Mouse (Mus musculus): ENCODE results near the gene F11r. TPM values are rescaled to one million over a fixed set of nuclear protein-coding genes. Genes with fewer than 3 reads are reported as not detected.
"Not testable (repeated sequence)": the region's sequence is repeated elsewhere in the genome, so short reads cannot be mapped to it uniquely, and the experiment has no call there.

F11r gene
- polyA plus RNA-seq, 1 experiment from 2014 or later = 74.7 TPM

DNA sequence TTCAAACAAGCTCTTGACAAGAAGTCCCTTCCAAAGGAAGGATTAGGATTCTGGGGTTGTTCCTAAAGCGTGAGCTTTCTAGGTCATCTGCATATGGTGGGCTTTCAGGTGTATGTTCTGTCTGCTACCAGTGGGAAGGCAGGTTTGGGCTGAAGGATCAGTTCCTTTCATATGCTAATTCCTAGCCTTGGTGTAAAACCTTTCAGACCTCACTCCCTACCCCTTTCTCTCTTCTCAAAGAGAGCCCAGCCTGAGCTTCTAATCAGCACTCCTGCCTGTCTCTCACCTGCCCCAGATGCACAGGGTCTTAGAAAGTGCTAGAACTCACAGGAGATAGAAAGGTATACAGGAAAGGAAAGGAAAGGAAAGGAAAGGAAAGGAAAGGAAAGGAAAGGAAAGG lies 34.1 kb downstream of the F11r start:
- H3K27ac ChIP-seq (replicated peaks in 1 of 2; ENCODE audit: control insufficient read depth in 1 of 2, insufficient read depth in 1 of 2, low read depth in 2 of 2, low read length in 2 of 2) = no peak overlapping the region
- WGBS = 57% methylated on average over 1 of the region's 1 CpGs
- H3K36me3 ChIP-seq (ENCODE audit: control insufficient read depth, insufficient read depth, low read length) = no peaks in the 10 kb centered on the region

DNA sequence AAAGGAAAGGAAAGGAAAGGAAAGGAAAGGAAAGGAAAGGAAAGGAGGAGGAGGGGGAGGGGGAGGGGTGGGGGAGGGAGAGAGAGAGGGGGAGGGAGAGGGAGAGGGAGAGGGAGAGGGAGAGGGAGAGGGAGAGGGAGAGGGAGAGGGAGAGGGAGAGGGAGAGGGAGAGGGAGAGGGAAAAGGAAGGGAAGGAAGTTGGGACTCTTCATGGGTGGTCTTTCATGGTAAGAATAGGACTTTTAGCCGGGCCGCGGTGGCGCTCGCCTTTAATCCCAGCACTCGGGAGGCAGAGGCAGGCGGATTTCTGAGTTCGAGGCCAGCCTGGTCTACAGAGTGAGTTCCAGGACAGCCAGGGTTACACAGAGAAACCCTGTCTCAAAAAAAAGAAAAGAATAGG lies 34.6 kb downstream of the F11r start:
- H3K9me3 ChIP-seq (ENCODE audit: control insufficient read depth, low read length); H3K4me2 ChIP-seq (ENCODE audit: low read length); ATAC-seq (ENCODE audit: insufficient number of reproducible peaks, insufficient read depth, low FRiP score, low read depth); H3K36me3 ChIP-seq (ENCODE audit: control insufficient read depth, insufficient read depth, low read length); H3K27ac ChIP-seq (replicated peaks in 1 of 2; ENCODE audit: control insufficient read depth in 1 of 2, insufficient read depth in 1 of 2, low read depth in 2 of 2, low read length in 2 of 2); H3K4me3 ChIP-seq (ENCODE audit: control insufficient read depth in 1 of 2, insufficient read depth in 1 of 2, low read depth in 1 of 2, low read length in 2 of 2); H3K27me3 ChIP-seq (ENCODE audit: control insufficient read depth, insufficient read depth, low read length); H3K9ac ChIP-seq (ENCODE audit: low read length): not testable (repeated sequence)
- 82% methylated on average over 7 of the region's 8 CpGs for WGBS
- H3K4me1 ChIP-seq (ENCODE audit: control insufficient read depth in 2 of 2, insufficient read depth in 2 of 2, low read length in 2 of 2) = peaks cover 9 to 10% of the 10 kb centered on the region in 2 experiments

More for the DNA sequence above, 34.1 kb downstream of the F11r start:
- ATAC-seq (ENCODE audit: insufficient number of reproducible peaks, insufficient read depth, low FRiP score, low read depth) = no peak
- Histone ChIP-seq H3K4me3 (ENCODE audit: control insufficient read depth in 1 of 2, insufficient read depth in 1 of 2, low read depth in 1 of 2, low read length in 2 of 2) (no peak overlapping the region), H3K4me1 (ENCODE audit: control insufficient read depth in 2 of 2, insufficient read depth in 2 of 2, low read length in 2 of 2) (peaks cover 9 to 10% of the 10 kb centered on the region in 2 experiments), H3K9ac (ENCODE audit: low read length) (no peak overlapping the region), H3K4me2 (ENCODE audit: low read length) (no peak overlapping the region), H3K9me3 (ENCODE audit: control insufficient read depth, low read length) (no peaks in the 10 kb centered on the region), H3K27me3 (ENCODE audit: control insufficient read depth, insufficient read depth, low read length) (no peaks in the 10 kb centered on the region)

DNA sequence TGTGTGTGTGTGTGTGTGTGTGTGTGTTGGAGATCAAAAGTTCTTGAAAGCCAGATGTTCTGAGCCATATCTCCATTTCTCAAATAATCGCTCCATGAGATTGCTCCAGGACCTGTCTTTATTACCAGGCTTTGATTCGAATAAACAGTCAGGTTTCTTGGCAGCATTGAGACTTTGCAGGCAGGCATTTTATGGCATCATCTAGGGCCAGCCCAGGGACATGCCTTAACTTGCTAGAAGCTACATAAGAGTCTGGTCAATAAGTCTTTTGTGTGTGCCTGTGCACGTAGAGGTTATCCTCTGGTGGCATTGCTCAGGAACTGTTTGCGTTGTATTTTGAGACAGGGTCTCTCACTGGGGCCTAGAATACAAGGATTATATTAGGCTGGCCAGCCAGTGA lies 36.2 kb downstream of the F11r start:
- H3K4me3 ChIP-seq (ENCODE audit: control insufficient read depth in 1 of 2, insufficient read depth in 1 of 2, low read depth in 1 of 2, low read length in 2 of 2) = no peak overlapping the region
- H3K27ac ChIP-seq (replicated peaks in 1 of 2; ENCODE audit: control insufficient read depth in 1 of 2, insufficient read depth in 1 of 2, low read depth in 2 of 2, low read length in 2 of 2) = no peak overlapping the region
- H3K9ac ChIP-seq (ENCODE audit: low read length) = no peak overlapping the region
- ATAC-seq (ENCODE audit: insufficient number of reproducible peaks, insufficient read depth, low FRiP score, low read depth) = no peak
- no peaks in the 10 kb centered on the region for H3K36me3 ChIP-seq (ENCODE audit: control insufficient read depth, insufficient read depth, low read length)
- H3K27me3 ChIP-seq (ENCODE audit: control insufficient read depth, insufficient read depth, low read length) = no peaks in the 10 kb centered on the region
- no peak overlapping the region for H3K4me2 ChIP-seq (ENCODE audit: low read length)
- WGBS = 71% methylated on average over 4 of the region's 4 CpGs
- peaks cover 9 to 10% of the 10 kb centered on the region in 2 experiments for H3K4me1 ChIP-seq (ENCODE audit: control insufficient read depth in 2 of 2, insufficient read depth in 2 of 2, low read length in 2 of 2)
- no peaks in the 10 kb centered on the region for H3K9me3 ChIP-seq (ENCODE audit: control insufficient read depth, low read length)

DNA sequence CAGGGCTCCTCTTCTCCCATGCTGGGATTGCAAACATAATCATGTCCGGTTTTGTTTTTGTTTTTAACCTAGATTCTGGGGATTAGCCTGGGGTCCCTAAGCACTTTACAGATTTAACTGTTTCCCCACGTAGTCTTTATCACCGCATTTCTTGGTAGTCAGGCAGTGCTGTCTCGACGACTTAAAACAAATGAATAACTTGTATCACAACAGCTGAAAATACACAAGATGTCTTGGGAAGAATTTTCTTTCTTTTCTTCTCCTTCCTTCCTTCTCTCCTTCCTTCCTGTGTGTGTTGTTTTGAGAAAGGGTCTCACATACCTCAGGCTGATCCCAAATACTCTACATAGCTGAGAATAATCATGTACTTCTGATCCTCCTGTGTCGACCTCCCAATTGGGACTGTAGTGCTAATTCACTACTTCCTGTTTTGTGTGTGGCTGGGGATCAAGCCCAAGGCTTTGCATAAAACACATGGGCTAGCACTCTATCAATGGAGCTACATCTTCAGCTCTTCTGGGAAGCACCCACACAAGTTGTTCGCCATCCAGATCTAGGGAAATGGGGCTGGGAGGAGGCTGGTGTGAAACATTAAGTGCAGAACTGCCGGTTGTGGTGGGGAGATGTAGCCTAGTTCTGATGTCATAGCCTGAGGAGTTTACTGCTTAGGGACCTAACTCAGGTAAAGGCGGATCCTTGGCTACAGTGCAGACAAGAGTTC lies 36.7 kb downstream of the F11r start:
- Histone ChIP-seq H3K27ac (replicated peaks in 1 of 2; ENCODE audit: control insufficient read depth in 1 of 2, insufficient read depth in 1 of 2, low read depth in 2 of 2, low read length in 2 of 2) (no peak overlapping the region), H3K4me1 (ENCODE audit: control insufficient read depth in 2 of 2, insufficient read depth in 2 of 2, low read length in 2 of 2) (peaks cover 7 to 10% of the 10 kb centered on the region in 2 experiments), H3K9me3 (ENCODE audit: control insufficient read depth, low read length) (no peaks in the 10 kb centered on the region), H3K36me3 (ENCODE audit: control insufficient read depth, insufficient read depth, low read length) (no peaks in the 10 kb centered on the region), H3K4me3 (ENCODE audit: control insufficient read depth in 1 of 2, insufficient read depth in 1 of 2, low read depth in 1 of 2, low read length in 2 of 2) (no peak overlapping the region), H3K9ac (ENCODE audit: low read length) (no peak overlapping the region), H3K4me2 (ENCODE audit: low read length) (no peak overlapping the region), H3K27me3 (ENCODE audit: control insufficient read depth, insufficient read depth, low read length) (no peaks in the 10 kb centered on the region)
- 53% methylated on average over 9 of the region's 9 CpGs for WGBS
- ATAC-seq (ENCODE audit: insufficient number of reproducible peaks, insufficient read depth, low FRiP score, low read depth) = no peak

GRCm38 (mm10) chr1:171477123-171477522 lies 39.8 kb downstream of the F11r start:
- Histone ChIP-seq H3K9ac (ENCODE audit: low read length) (no peak overlapping the region), H3K27ac (replicated peaks in 1 of 2; ENCODE audit: control insufficient read depth in 1 of 2, insufficient read depth in 1 of 2, low read depth in 2 of 2, low read length in 2 of 2) (no peak overlapping the region), H3K27me3 (ENCODE audit: control insufficient read depth, insufficient read depth, low read length) (no peaks in the 10 kb centered on the region), H3K4me2 (ENCODE audit: low read length) (no peak overlapping the region), H3K9me3 (ENCODE audit: control insufficient read depth, low read length) (0 out of 2 replicates have a peak, but pooled peaks cover 5% of the 10 kb centered on the region), H3K36me3 (ENCODE audit: control insufficient read depth, insufficient read depth, low read length) (no peaks in the 10 kb centered on the region), H3K4me1 (ENCODE audit: control insufficient read depth in 2 of 2, insufficient read depth in 2 of 2, low read length in 2 of 2) (no peaks in the 10 kb centered on the region), H3K4me3 (ENCODE audit: control insufficient read depth in 1 of 2, insufficient read depth in 1 of 2, low read depth in 1 of 2, low read length in 2 of 2) (no peak overlapping the region)
- WGBS = 68% methylated on average over 8 of the region's 8 CpGs
- no peak for ATAC-seq (ENCODE audit: insufficient number of reproducible peaks, insufficient read depth, low FRiP score, low read depth)

DNA sequence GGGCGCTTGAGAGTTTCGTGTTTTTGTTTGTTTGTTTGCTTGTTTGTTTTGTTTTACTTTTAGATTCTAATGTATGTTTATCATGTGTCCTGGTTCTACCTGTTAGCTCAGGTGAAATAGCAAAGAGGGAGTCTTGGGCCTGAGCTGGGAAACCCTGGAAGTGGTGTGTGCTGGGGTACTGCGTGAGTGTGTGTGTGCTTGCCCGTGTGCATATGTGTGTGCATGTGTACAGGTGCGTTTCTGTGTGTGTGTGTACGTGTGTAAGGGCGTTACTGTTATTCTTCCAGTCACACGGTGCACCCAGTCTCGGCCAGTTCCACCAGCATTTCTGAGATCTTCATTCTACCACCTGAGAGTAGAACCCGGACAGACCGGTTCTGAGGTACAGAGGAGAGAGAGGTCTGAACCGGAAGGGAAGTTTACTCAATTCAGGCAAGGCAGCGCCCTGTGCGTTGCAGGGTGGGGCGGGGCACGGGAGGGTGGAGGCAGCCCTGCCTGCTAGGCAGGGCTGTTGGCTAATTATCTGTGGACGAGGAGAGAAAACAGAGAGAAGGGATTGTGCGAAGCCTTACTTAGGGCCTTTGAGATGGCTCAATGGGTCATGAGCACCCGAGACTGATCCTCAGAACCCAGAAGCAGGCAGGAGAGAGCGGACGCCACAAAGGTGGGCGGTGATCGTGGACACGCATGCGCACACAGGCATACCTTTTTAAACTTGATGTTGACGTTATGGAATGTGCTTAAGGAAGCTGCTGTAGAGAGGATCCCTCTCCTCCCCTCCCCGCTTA lies 40.6 kb downstream of the F11r start:
- Histone ChIP-seq H3K36me3 (ENCODE audit: control insufficient read depth, insufficient read depth, low read length) (no peaks in the 10 kb centered on the region), H3K9ac (ENCODE audit: low read length) (peak overlapping the region; percentile 57; the same call in 1 of the 2 replicates), H3K4me1 (ENCODE audit: control insufficient read depth in 2 of 2, insufficient read depth in 2 of 2, low read length in 2 of 2) (no peaks in the 10 kb centered on the region), H3K4me2 (ENCODE audit: low read length) (peak overlapping the region; percentile 55), H3K27ac (replicated peaks in 1 of 2; ENCODE audit: control insufficient read depth in 1 of 2, insufficient read depth in 1 of 2, low read depth in 2 of 2, low read length in 2 of 2) (no peak overlapping the region), H3K4me3 (ENCODE audit: control insufficient read depth in 1 of 2, insufficient read depth in 1 of 2, low read depth in 1 of 2, low read length in 2 of 2) (peak overlapping the region; percentile 23 to 34), H3K27me3 (ENCODE audit: control insufficient read depth, insufficient read depth, low read length) (no peaks in the 10 kb centered on the region), H3K9me3 (ENCODE audit: control insufficient read depth, low read length) (peaks cover 7% of the 10 kb centered on the region; the same call in 1 of the 2 replicates)
- ATAC-seq (ENCODE audit: insufficient number of reproducible peaks, insufficient read depth, low FRiP score, low read depth) = no peak
- WGBS = 60% methylated on average over 27 of the region's 27 CpGs

DNA sequence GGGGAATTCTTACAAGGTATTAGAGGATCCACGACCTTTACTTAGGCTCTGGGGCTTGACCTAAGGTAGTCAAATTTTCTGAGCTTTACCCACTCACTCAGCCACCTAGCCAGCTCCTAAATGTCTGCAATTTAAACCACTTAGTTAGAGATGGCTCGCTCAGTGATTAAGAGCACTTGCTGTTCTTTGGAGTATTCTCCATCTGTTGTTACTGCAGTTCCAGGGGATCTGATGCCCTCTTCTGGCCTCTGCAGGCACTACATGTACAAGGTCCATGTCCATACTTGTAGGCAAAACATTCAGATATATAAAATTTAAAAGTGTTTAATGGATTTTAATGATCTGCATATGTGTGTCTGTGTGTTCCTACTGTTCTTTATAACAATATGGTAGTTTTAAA lies 41.6 kb downstream of the F11r start:
- Histone ChIP-seq H3K4me3 (ENCODE audit: control insufficient read depth in 1 of 2, insufficient read depth in 1 of 2, low read depth in 1 of 2, low read length in 2 of 2) (no peak overlapping the region), H3K4me1 (ENCODE audit: control insufficient read depth in 2 of 2, insufficient read depth in 2 of 2, low read length in 2 of 2) (no peaks in the 10 kb centered on the region), H3K9me3 (ENCODE audit: control insufficient read depth, low read length) (peaks cover 10% of the 10 kb centered on the region; the same call in 1 of the 2 replicates), H3K36me3 (ENCODE audit: control insufficient read depth, insufficient read depth, low read length) (no peaks in the 10 kb centered on the region), H3K27ac (replicated peaks in 1 of 2; ENCODE audit: control insufficient read depth in 1 of 2, insufficient read depth in 1 of 2, low read depth in 2 of 2, low read length in 2 of 2) (no peak overlapping the region), H3K27me3 (ENCODE audit: control insufficient read depth, insufficient read depth, low read length) (no peaks in the 10 kb centered on the region), H3K9ac (ENCODE audit: low read length) (no peak overlapping the region), H3K4me2 (ENCODE audit: low read length) (no peak overlapping the region)
- ATAC-seq (ENCODE audit: insufficient number of reproducible peaks, insufficient read depth, low FRiP score, low read depth) = no peak
- WGBS = 39% methylated on average over 2 of the region's 2 CpGs

All from heart, embryonic 14.5 days (tissue).